Mouse (Mus musculus) cerebellum, adult (tissue): Measurements from ENCODE around the gene Spink2.
"Not testable (repeated sequence)": the region's sequence is repeated elsewhere in the genome, so short reads cannot be mapped to it uniquely, and the experiment has no call there.

ENCODE experiments used
- ATAC-seq: cut with Nextera tagmentation; 2 replicates; pipeline ENCODE4 v1.9.2; 2017; ENCODE audit warnings: mild to moderate bottlenecking, moderate library complexity, mixed read lengths; ENCODE audit not compliant: insufficient number of reproducible peaks, low FRiP score, low TSS enrichment

The Spink2 gene

DNA sequence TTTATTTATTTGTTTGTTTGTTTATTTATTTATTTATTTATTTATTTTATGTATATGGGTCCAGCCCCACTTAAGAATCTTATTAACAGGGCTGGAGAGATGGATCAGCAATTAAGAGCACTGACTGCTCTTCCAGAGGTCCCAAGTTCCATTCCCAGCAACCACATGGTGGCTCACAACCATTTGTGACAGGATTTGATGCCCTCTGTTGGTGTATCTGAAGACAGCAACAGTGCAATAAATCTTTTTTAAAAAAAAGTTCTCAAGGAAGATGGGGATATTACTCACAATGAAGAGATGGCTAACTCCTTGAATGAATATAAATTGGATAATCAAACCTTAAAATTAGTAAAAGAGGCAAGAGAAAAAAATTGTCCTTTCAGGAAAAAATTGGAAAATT, 9.0 kb downstream of the Spink2 start:
- no peak for ATAC-seq

DNA sequence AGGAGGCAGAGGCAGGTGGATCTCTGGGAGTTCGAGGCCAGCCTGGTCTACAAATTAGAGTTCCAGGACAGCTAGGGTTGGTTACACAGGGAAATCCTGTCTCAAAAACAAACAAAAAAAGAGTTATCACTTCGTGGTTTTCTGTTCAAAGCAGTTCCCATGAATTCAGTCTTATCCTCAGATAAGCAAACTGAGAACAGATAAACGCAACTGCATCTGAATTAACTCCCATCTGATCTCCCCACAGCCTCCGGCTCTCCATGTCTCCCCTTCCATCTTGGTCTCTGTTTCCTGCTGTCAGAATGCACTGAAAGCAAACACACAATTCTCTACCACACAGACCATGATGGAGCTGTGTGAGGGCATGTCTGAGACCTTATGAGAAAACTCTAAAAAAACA, 10.6 kb downstream of the Spink2 start:
- ATAC-seq, result no peak

DNA sequence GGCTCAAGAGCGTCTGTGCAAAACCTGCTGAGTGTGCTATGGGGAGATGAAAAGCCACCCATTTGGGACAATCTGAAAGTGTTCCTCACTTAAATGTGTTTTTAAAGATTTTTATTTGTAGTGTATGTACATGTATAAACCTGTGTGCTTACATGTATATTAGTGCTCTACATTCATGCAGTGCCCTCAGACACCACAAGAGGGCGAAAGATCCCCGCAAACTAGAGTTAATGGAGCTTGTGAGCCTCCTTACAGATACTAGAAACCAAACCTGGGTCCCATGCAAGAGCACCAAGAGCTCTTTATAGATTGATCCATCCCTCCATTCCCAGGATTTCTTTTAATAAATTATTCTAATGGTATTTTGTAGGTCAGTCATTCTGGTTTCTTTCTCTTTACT, 17.3 kb downstream of the Spink2 start:
- ATAC-seq, result no peak

DNA sequence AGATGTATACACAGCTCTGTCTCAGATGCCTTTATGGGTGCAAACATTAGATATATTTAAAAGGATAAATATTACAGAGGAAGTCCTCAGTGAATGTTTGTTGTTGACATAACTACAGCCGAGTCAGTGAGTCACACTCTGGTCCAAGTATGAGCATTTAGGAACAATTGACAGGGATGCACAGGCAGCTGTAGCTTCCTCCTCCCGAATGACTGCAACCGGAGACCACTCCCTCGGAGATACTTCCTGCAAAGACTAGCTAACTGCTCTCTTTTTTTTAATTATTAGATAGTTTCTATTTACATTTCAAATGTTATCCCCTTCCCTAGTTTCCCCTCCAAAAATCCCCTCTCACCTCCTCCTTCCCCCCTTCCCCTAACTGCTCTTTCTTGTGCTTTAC, 18.0 kb downstream of the Spink2 start:
- ATAC-seq, result no peak

DNA sequence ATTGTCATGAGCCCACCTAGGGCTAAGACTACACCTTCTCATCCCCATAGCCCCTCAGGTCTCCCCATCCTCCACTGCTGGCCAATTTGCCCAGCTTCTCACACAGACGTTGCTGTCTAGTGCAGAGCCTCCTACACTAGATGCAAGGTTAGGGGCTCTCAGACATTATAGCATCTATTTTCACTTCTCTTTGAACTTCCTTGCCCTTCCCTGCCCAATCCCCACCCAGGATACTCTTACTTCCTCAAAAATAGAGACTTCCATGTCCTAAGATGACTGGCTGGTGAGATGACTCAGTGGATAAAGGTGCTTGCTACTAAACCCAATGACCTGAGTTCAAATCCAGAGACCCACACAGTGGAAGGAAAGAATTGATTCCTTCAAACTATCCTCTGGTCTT, 19.6 kb downstream of the Spink2 start:
- no peak for ATAC-seq

DNA sequence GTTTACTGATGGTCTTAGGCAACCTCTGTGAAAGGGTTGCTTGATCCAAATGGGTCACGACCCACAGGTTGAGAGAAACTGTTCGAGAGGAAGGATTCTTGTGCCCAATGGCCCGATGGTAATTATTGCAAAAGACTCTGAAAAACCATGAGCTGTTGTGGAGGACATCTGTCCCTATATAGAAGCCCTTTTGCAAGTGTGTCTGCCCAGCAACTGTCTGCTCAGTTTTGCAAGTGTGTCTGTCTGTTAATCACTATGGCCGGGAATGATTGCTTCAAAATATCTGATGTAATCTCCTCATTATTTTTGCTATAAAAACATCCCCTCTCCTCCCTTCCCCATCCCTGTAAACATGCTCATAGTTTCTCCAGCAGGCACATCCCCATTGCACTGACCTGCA, 20.2 kb downstream of the Spink2 start:
- ATAC-seq, result no peak

DNA sequence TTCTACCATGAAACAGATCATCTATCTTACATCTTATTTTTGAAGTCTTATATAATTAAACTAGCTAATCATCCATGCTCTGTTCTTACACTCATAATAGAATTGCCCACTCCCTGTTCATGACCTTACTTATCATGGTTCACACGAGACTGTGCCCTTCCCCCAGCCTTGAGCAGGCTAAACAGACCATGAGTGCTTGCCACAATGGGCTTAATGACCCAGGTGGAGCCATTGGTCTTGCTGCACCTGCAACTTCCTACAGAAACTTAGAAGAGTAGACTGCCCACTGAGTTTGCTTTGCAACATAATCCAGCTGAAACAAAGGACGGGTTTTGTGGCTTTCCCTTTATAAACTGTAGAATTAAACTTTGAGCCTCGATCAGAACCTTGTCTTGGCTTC, 22.5 kb downstream of the Spink2 start:
- no peak for ATAC-seq

DNA sequence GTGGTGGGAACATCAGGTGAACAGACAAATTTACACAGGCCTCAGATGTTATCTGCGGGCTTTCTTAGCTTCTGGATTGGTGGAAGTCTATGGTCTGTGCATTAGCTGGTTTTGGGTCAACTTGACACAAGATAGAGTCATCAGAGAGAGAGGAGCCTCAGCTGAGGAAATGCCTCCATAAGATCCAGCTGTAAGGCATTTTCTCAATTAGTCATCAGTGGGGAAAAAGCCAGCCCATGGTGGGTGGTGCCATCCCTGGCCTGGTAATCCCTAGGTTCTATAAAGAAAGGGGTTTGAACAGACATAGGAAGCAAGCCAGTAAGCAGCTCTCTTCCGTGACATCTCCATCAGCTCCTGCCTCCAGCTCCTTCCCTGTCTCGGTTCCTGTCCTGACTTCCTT, 25.9 kb downstream of the Spink2 start:
- ATAC-seq, result no peak

DNA sequence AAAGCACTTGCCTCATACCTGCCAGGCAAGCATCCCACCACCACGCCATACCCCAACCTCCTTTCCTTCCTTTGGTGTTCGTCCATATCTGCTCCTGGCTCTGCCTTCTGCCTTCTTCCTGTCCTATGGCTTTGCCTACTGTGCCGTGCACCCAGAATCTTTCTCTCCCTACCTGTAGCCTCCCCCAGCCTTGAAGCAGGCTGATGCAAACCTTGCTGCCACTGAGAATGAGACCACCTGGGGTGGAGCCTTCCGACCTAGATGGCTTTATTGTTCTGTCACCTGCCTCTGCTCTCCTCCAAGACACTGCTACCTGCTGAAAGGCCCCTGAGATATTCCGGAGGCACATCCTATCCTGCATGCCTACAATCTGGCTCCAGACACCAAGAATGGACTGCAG, 27.4 kb downstream of the Spink2 start:
- not testable (repeated sequence) for ATAC-seq

DNA sequence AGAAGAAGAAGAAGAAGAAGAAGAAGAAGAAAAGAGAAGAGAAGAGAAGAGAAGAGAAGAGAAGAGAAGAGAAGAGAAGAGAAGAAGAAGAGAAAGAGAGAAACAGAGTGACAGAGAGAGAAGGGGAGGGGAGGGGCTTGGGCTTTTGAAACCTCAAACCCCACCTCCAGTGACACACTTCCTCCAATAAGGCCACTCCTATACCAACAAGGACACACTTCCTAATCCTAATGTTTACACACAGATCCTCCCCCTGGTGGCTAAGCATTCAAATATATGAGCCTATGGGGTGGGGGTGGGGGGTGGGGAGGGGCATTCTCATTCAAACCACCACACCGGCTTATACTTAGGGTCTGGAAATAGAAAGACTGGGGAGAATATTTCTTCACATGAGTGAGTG, 27.9 kb downstream of the Spink2 start:
- no peak for ATAC-seq

DNA sequence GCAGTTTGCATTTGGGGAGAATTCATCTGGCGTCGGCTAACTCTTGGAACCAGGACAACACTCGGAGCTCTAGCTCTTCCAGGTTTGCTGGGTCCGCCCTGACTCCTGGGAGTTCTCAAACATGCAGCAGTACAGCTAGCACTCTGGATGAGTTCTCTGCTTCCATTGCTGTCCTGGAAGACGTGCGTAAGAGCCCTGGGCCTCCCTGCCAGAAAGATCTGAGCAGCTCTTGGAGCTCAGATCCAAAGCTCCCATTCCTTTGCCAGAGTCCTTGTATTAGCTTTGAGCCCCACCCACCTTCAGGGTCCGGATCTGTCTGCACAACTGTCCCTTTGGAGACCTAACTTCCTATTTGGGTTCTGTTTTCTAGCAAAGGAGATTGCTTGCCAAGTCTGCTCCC, 29.8 kb downstream of the Spink2 start:
- no peak for ATAC-seq

DNA sequence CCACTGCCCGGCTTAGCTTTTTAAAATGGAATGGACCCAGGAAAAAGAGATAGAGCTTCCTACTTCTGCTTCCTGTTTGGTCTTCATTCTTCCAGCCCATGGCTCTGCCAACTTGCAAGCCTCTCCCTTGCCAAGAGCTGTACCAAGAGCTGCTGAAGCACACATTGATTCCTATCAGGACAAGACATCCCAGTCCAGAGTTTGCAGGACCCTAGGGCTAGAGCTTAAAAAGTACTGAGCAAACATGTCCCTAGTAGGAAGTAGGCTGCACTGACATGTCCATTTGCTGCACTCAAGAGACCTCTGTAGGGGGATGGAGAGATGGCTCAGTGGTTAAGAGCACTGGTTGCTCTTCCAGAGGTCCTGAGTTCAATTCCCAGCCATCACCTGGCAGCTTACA, 32.3 kb downstream of the Spink2 start:
- no peak for ATAC-seq

DNA sequence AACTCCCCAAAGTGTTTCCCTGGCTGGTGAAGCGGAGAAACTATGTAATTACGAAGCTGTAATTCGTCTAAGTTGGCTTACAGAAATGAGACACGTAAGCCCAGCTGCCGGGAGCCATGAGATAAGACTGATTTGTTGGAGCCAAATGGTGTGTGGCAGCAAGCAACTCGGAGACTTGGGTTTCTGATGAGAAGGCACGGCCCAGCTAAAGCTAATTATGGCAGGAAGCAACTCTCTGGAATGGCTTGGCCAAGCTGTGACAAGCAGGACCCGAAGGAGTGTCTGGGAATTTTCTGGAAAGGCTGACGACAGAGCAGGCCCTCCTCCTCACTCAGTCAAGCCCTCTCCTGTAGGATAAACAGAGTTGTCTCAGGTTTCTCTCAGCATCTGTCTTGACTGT, 33.3 kb downstream of the Spink2 start:
- no peak for ATAC-seq

DNA sequence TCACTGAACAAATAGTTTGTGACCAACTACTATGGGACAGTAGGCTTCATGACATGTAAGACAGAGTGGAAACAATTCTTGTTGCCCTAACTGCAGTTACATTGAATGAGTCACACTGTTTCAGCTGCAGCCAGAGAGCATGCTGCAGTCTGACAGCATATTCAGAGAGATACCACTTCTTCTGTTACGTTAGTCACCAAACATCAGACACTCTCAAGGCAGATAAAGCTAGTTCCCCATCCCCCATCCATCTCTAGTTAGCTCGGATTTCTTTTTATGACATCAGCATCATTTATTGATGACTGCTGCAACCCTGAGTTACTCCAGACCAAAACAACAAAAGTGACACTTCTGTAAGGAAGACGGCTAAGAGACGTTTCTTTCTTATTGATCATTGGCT, 36.5 kb downstream of the Spink2 start:
- ATAC-seq, result no peak

DNA sequence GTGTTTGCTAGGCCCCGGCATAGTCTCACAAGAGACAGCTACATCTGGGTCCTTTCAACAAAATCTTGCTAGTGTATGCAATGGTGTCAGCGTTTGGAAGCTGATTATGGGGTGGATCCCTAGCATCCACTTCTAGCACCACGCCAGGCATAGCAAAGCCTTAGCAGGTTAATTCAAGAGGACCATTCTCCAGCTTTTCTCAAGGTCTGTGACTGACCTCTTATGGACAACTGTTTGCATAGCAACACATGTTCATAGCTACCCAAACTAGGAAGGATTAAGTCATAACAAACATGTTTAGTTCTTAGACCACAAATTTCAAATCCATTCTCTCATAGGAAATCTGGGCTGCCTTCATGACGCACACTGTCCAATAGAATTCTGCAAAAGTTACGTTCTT, 40.7 kb downstream of the Spink2 start:
- ATAC-seq, result peak; percentile 36; the same call in 1 of the 2 replicates

DNA sequence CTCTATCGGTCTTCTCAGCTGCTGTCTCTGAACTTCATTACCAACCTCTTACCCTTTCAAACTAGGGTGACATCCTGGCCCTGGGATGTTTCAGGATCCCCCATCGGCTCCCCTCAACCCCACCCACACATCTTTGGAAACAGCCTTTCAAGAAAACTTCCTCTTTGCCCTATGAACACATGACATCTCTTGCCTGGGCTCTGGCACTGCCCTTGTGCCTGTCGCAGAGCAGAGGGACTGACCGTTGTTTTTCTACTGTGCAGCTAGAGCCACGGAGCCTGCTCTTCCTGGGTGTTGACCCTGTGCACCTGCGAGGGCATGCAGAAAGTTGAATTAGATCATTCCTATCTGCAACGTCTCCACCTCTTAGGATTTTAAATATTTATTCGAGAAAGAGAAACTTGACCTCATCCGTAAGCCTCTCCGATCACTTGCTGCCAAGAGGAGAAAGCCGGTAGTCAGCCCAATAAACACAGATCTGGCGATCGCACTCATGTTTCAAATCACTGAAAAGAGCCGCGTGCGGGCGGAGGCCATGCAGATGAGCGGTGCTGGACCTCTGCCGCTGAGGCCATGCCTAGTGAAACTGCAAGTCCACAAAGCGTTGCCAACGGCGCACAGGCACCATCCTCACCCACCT, 43.8 kb downstream of the Spink2 start:
- ATAC-seq, result no peak

DNA sequence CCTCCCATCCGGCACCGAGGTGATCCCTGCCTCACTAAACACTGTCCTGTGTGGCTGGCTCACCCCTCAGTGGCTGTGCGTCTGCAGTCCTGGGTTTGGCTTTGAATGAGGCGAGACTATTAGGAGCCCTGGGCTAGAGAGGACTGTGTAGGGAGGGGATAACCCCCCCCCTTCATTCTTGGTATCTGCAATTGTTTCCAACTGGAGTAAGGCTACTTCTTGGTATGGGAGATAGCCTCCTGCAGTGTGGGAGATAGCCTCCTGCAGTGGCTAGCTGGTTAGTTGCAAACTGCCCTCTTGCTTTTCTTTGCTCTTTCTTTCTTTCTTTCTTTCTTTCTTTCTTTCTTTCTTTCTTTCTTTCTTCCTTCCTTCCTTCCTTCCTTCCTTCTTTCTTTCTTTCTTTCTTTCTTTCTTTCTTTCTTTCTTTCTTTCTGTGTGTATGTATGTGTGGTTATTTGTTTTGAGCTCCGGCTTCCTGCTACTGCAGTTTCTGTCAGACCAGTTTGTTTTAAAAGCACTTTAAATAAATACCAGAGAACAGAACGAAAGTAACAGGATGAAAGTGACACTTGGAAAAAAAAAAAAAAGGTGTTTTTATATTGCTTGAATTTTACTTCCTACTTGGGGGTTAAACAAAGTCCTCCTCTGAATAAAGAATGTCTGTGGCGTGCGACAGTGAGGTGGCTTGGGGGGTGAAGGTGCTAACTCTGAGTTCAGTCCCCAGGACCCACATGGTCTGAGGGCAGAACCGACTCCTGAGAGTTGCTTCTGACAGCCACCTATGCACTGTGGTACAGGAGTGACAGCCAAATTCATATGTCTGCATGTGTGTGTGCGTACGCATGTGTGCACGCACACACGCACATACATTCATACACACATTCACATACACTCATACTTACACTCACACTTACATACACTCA, 45.3 kb downstream of the Spink2 start:
- ATAC-seq, result no peak

DNA sequence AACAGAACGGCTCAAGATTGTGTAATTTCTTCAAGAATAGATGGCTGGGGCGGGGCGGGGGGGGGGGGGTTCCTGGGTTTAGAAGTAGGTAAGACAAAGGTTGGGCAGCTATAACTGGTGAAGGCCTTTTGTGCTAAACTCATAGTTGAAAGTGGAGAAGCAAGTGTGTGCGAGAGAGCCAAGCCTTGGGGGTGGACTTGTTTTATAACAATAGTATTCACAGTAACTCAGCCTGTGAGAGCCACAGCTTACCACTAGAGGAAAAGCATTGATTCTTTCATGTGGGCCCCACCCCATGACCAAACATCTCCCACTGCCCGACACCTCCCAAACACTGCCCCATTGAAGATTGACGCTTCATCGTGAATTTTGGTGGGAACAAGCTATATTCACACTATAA, 47.7 kb downstream of the Spink2 start:
- ATAC-seq, result no peak

DNA sequence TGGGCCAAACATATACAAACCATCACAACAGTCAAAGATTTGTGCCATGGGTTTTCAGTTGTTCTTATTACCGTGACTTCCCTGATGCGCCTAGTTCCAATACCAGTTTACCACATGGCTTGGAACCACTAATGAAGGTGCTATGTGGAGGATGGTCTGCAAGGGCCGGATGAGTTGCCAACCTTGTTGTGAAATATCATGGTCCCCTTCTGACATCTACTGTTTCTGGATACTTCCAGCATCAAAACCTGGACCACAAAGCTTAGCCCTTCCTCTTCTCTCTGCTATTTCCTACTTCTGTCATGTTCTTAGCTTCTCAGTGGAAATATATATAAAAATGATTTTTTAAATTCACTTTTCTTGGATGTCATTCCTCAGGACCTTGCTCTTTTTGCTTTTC, 48.7 kb downstream of the Spink2 start:
- no peak for ATAC-seq

DNA sequence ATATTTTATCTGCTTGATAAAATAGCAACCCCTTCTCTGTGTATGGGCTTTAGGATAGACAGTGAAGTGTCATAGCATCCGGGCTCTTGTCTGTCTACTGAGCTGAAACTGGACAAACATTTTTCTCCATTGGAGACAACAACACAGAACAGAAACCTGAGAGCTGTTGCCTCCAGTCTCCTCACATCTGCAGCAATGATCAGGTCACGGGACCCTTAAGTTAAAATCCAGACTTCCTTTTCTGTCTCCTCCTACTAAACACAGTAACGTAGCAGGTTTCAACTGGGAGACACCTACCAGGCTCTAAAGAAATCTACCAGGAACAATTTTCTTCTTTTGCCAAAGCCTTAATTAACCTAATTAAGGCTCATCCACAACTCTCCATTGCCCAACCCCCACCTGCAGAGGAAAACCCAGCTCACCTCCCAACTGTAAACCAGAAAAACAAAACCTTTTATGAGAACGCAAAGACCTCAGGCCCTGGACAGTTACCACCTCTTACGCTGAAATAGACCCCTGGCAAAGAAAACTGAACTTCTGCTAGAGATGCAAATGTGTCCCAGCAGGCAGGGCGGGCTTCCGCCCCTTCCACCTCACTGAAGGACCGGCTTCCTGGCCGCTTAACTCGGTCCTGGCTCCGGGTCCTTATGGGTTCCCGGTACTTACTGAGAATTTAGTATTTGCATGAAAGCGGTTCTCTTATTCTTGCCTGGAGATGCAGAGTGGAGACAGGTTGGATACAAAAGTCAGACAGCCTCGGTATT, 53.3 kb downstream of the Spink2 start:
- no peak for ATAC-seq

DNA sequence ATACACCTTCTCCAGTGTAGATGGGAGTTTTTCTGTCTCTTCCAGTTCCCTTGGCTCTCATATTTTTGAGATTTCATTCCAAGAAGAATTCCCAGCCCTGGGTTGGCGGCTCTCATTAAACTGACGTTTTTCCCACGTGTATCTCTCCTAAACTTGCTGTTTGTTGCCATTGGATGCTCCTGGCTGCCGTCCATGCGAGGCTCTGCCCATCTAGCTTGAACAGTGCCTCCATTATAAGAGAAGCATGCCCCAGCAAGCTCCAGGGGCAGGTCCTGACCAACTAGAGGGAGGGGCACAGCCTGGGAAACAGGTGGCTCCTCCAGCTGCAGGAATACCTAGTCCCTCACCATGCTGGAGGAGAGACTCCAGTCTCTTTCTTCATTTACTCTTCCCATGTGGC, 54.3 kb downstream of the Spink2 start:
- ATAC-seq, result no peak
